Mouse (Mus musculus) R1 (cell line): ENCODE data around the gene Pdcd5.
A peak's percentile ranks its signal among the peaks of the same experiment; 100 is the strongest.

Source experiments
- DNase-seq: peaks from one replicate; pipeline ENCODE4 v3.0.0-alpha.2; 2018; ENCODE audit warnings: low read depth, low spot score

The Pdcd5 gene

DNA sequence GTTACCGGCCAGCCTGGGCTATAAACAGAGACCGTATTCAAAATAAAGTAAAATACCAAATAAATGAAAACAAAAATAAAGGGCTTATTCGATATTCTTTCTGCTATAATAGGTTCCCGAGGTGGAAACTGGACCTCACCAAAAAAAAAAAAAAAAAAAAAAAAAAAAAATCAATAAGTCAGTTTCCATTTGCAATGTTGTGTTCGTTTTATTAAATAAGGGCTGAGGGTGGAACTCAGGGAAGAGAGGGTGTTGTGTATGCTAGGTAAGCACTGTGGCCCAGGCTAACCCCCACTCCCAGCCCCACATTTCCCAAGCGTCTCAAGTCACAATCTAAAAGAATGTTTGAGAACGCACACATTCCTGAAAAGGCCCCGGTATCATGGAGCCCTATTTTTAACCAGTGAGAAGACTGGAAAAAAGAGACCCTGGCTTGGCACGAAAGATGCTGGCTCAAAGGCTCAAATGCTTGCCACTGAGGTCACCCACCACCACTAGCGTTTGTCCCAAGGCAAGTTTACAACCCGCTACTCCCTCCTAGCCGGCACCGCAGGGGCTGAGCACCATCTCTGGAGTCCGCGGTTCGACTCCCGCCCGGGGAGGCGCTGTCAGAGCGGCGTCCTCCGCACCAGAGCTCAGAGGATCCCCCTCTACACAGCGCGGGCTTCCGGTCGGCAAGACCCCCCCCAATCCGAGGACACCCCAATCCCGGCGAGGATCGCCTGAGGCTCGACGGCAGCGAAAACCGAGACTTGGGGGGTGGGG lies 822 bp downstream of the Pdcd5 start:
- DNase-seq: peak; percentile 55

DNA sequence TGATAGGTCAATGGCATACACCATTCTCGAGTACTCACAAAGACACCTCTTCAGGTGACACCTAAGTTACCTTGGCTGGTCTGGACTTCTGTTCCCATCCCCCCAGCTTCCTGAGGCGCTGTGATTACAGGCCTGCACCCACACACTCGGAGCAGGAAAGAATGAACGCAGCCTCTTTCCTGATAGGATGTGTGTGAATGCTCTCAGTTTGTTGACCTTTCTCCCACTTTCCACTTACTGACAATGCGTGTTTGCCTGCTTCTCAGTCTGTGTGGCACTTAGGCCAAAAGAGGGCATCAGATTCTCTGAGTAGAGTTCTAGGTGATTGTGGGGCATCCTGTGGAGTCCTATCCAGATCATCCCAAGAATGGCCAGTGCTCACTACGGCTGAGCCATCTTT lies 7.2 kb downstream of the Pdcd5 start:
- DNase-seq: no peak

GRCm38 (mm10) chr7:35636874-35637273 lies 10.4 kb downstream of the Pdcd5 start:
- no peak for DNase-seq

GRCm38 (mm10) chr7:35636229-35636628 lies 11.1 kb downstream of the Pdcd5 start:
- peak; percentile 41 for DNase-seq

- DNase-seq: peak; percentile 62
Measured at GRCm38 (mm10) chr7:35628496-35628895, 18.8 kb downstream of the Pdcd5 start.

DNA sequence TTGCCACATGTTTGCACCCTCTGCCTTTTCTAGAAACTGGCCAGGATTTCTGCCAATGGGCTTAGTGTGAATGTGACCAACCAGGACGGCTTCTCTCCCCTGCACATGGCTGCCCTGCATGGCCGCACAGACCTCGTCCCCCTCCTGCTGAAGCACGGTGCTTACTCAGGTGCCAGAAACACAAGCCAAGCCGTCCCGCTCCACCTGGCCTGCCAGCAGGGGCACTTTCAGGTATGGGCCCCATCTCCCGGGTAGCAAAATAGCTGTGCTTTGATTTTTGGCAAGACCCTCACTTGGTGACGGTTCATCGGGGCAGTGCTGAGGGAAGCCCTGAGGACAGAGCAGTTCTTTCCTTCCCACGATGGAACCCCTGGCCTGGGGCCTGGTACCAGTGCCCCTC lies 19.9 kb downstream of the Pdcd5 start:
- DNase-seq: no peak

- peak; percentile 68 for DNase-seq
Measured at GRCm38 (mm10) chr7:35626038-35626437, 21.3 kb downstream of the Pdcd5 start.

GRCm38 (mm10) chr7:35622626-35623025 lies 24.7 kb downstream of the Pdcd5 start:
- DNase-seq: peak; percentile 59

- DNase-seq: peak; percentile 86
Measured at GRCm38 (mm10) chr7:35617513-35617912, 29.8 kb downstream of the Pdcd5 start.

DNA sequence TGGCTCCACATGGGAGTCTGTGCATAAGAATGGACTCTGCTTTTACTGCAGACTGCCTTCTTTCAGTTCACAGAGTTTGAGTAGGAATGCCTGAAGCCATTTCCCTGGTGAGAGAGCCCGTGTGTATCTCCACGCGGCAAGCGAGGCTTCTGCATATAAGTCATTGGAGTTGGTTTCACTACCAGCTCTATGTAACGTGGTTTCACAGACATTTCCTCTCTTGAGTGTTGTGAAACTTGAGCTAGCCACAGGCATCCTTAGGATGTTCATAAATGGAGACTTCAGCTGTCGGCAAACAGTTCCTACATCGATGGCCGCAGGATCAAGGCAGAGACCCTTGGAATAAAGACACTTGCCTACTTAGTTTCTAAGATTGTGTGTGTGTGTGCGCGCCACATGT lies 38.1 kb downstream of the Pdcd5 start:
- no peak for DNase-seq

DNA sequence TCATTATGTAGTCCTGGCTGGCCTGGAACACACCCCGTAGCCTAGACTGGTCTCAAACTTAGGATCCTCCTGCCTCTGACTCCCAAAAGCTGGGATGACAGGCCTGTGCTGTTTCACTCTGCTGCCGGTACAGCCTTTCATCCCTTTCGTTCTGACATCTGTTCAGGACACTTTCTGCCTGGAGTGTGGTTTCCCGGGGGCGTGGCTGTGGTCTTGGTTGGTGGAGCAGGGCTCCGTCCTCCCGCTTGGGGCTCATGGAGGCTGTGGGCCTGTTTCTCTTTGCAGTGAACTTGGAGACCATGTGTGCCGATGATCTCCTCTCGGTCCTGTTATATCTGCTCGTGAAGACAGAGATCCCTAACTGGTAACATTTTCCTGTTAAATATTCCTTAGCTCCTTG lies 40.5 kb downstream of the Pdcd5 start:
- no peak for DNase-seq

GRCm38 (mm10) chr7:35602766-35603165 lies 44.6 kb downstream of the Pdcd5 start:
- no peak for DNase-seq

GRCm38 (mm10) chr7:35601106-35601505 lies 46.2 kb downstream of the Pdcd5 start:
- no peak for DNase-seq

DNA sequence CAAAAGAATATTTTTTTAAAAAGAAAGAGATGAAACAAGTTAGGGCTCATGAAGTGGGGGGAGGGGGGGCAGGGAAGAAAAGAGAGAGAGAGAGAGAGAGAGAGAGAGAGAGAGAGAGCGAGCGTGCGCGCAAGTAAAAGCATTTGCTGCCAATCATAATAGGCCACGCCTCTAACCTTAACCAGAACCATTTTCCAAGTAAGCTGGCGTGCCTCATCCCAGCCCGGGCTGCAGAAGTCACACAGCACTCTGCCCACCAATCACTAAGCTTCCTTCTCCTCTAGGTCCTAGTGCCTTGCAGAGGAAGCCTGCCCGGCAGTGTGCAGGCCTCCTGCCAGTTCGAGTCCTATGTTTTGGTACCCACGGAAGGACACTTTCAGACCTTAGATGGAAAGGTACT lies 47.3 kb downstream of the Pdcd5 start:
- peak; percentile 66 for DNase-seq

DNA sequence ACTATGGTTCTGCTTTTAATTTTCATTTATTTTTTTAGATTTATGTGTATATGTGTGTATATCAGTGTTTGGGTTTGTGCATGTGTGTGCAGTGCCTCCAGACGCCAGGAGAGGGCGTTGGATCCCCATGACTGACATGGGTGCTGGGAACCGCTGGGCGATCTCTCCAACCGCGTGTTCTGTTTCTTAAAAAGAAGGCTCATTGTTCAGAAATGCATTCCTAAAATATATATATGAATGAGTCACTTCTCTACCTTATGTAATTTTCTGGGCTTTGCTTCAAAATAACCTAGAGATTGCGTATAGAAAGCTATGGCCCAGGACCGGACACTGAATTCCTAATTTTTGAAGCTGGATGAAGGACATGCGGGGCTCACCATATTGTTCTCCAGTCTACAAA lies 47.8 kb downstream of the Pdcd5 start:
- DNase-seq: peak; percentile 61

DNA sequence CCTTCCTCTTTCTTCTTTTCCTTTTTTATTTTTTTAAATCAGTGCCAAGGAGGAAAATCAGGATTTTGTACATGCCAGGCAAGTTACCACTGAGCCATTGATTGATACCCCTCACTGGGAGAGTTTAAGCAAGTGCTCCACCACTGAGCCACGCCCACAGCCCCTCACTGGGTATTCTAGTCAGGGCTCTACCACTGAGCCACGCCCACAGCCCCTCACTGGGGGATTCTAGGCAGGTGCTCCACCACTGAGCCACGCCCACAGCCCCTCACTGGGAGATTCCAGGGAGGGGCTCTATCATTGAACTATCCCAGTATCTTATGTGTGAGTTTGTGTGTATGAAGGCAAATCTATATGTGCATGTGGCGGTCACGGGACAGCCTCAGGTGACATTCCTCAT lies 53.0 kb downstream of the Pdcd5 start:
- peak; percentile 81 for DNase-seq
